Mouse (Mus musculus): ENCODE measurements at regions not wholly inside any gene's neighbourhood (a gene's known extent, or its start where the extent isn't known, plus 50 kb on each side); places are given as distances from the start of the nearest gene placed in this dataset.

- no peak overlapping the region for H3K4me3 ChIP-seq (ENCODE audit: insufficient read depth in 1 of 2, low read depth in 2 of 2, low read length in 2 of 2)
- no peak overlapping the region for H3K27ac ChIP-seq
- no peak for TF ChIP-seq EP300 (IDR thresholded peaks at IDR 0.05; ENCODE audit: low read depth)
- TF ChIP-seq CTCF (IDR thresholded peaks at IDR 0.05; ENCODE audit: low read depth), result no peak
- no peak overlapping the region for H3K9ac ChIP-seq (replicated peaks)
- no peak overlapping the region for H3K4me2 ChIP-seq (ENCODE audit: low read depth)
- H3K9me3 ChIP-seq (ENCODE audit: control insufficient read depth, low read length), result no peaks in the 10 kb centered on the region
- no peaks in the 10 kb centered on the region for H3K36me3 ChIP-seq (replicated peaks; ENCODE audit: control insufficient read depth, insufficient read depth, low read depth)
- H3K4me1 ChIP-seq (replicated peaks; ENCODE audit: control insufficient read depth in 2 of 2, insufficient read depth in 2 of 2, low read length in 1 of 2), result no peaks in the 10 kb centered on the region
- 64% methylated on average over 3 of the region's 3 CpGs for WGBS (ENCODE audit: insufficient replicate concordance)
- ATAC-seq (ENCODE audit: insufficient read depth) (no peak), DNase-seq (ENCODE audit: low read depth in 3 of 3, low spot score in 3 of 3) (no peak)
- no peaks in the 10 kb centered on the region for H3K27me3 ChIP-seq (ENCODE audit: control insufficient read depth, insufficient read depth, low read length)
Measured at GRCm38 (mm10) chr14:16962216-16962826, 143.4 kb upstream of the Rarb start.

DNA sequence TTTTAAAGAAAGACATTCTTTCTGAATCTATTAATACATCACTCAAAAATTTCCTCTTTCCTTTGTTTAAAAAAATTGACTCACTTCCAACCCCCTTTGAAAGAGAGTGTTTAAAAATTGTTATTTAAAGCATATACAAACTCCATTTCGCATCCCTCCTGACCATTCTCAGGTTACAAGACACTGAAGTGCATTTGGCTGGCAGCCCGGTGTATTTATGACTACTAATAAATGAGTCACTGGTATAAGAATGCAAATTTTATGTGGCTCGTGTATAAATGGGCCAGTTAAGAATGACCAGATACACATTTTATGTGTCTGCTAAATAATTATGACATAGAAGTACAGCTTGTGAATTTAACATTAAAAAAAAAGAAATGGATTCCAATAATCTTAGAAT lies 138.8 kb upstream of the Rarb start:
- Histone ChIP-seq H3K9me3 (ENCODE audit: control insufficient read depth, low read length) (no peaks in the 10 kb centered on the region), H3K27me3 (ENCODE audit: control insufficient read depth, insufficient read depth, low read length) (no peaks in the 10 kb centered on the region), H3K4me1 (replicated peaks; ENCODE audit: control insufficient read depth in 2 of 2, insufficient read depth in 2 of 2, low read length in 1 of 2) (no peaks in the 10 kb centered on the region), H3K9ac (replicated peaks) (no peak overlapping the region), H3K36me3 (replicated peaks; ENCODE audit: control insufficient read depth, insufficient read depth, low read depth) (no peaks in the 10 kb centered on the region), H3K4me3 (ENCODE audit: insufficient read depth in 1 of 2, low read depth in 2 of 2, low read length in 2 of 2) (no peak overlapping the region), H3K27ac (no peak overlapping the region), H3K4me2 (ENCODE audit: low read depth) (no peak overlapping the region)
- no peak for ATAC-seq (ENCODE audit: insufficient read depth)
- no peak for DNase-seq (ENCODE audit: low read depth in 3 of 3, low spot score in 3 of 3)
- 51% methylated on average over 3 of the region's 3 CpGs for WGBS (ENCODE audit: insufficient replicate concordance)
- no peak for TF ChIP-seq EP300 (IDR thresholded peaks at IDR 0.05; ENCODE audit: low read depth)
- TF ChIP-seq CTCF (IDR thresholded peaks at IDR 0.05; ENCODE audit: low read depth), result no peak

GRCm38 (mm10) chr14:16954511-16955443 lies 135.8 kb upstream of the Rarb start:
- H3K9ac ChIP-seq (replicated peaks), result no peak overlapping the region
- H3K27ac ChIP-seq, result no peak overlapping the region
- no peak overlapping the region for H3K4me2 ChIP-seq (ENCODE audit: low read depth)
- H3K9me3 ChIP-seq (ENCODE audit: control insufficient read depth, low read length), result no peaks in the 10 kb centered on the region
- no peaks in the 10 kb centered on the region for H3K4me1 ChIP-seq (replicated peaks; ENCODE audit: control insufficient read depth in 2 of 2, insufficient read depth in 2 of 2, low read length in 1 of 2)
- ATAC-seq (ENCODE audit: insufficient read depth) (no peak), DNase-seq (ENCODE audit: low read depth in 3 of 3, low spot score in 3 of 3) (no peak)
- H3K36me3 ChIP-seq (replicated peaks; ENCODE audit: control insufficient read depth, insufficient read depth, low read depth), result no peaks in the 10 kb centered on the region
- TF ChIP-seq CTCF (IDR thresholded peaks at IDR 0.05; ENCODE audit: low read depth) (no peak), EP300 (IDR thresholded peaks at IDR 0.05; ENCODE audit: low read depth) (no peak)
- WGBS (ENCODE audit: insufficient replicate concordance), result 58% methylated on average over 6 of the region's 6 CpGs
- no peak overlapping the region for H3K4me3 ChIP-seq (ENCODE audit: insufficient read depth in 1 of 2, low read depth in 2 of 2, low read length in 2 of 2)
- no peaks in the 10 kb centered on the region for H3K27me3 ChIP-seq (ENCODE audit: control insufficient read depth, insufficient read depth, low read length)

DNA sequence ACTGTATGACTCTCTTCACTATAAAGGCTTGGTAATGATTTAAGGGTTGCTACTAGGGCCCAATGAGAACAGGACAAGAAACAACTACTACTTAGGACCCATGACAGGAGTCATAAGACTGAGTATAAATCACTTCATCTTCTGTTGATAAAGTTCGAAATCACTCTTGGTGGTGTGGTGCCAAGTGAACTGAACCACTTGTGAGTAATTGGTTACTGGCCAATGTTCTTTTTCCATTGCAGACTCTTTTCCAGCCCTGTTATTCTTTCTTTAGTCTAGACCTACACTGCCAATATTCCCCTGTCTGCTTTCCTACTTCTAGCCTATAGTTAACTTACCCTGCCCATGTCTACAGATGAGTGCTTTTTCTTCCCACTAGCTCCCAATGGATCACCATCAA lies 129.8 kb upstream of the Rarb start:
- Histone ChIP-seq H3K36me3 (replicated peaks; ENCODE audit: control insufficient read depth, insufficient read depth, low read depth) (no peaks in the 10 kb centered on the region), H3K27ac (no peak overlapping the region), H3K4me2 (ENCODE audit: low read depth) (no peak overlapping the region), H3K9ac (replicated peaks) (no peak overlapping the region), H3K27me3 (ENCODE audit: control insufficient read depth, insufficient read depth, low read length) (no peaks in the 10 kb centered on the region), H3K9me3 (ENCODE audit: control insufficient read depth, low read length) (no peaks in the 10 kb centered on the region), H3K4me1 (replicated peaks; ENCODE audit: control insufficient read depth in 2 of 2, insufficient read depth in 2 of 2, low read length in 1 of 2) (no peaks in the 10 kb centered on the region), H3K4me3 (ENCODE audit: insufficient read depth in 1 of 2, low read depth in 2 of 2, low read length in 2 of 2) (no peak overlapping the region)
- 56% methylated on average over 1 of the region's 1 CpGs for WGBS (ENCODE audit: insufficient replicate concordance)
- no peak for ATAC-seq (ENCODE audit: insufficient read depth)
- TF ChIP-seq CTCF (IDR thresholded peaks at IDR 0.05; ENCODE audit: low read depth) (no peak), EP300 (IDR thresholded peaks at IDR 0.05; ENCODE audit: low read depth) (no peak)
- DNase-seq (ENCODE audit: low read depth in 3 of 3, low spot score in 3 of 3), result no peak

DNA sequence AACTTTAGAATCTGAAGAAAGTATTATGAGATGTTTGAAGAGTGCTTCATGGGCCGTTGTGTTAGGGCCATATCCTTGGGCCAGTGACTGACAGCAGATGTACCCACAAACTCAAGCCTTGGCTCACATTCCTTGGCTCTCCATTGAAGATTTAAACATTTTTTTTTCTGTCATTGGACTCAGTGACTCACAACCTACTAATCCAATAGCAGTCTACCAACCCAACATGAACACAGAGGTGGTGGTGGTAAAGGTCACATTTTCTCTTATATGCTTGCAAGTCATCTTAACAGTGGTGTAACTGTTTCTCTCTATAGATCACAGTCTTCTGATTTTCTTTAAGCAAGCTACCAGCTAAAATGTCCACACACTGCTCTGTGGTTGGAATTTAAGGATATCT lies 125.5 kb upstream of the Rarb start:
- Histone ChIP-seq H3K4me2 (ENCODE audit: low read depth) (no peak overlapping the region), H3K9me3 (ENCODE audit: control insufficient read depth, low read length) (no peaks in the 10 kb centered on the region), H3K27ac (no peak overlapping the region), H3K4me3 (ENCODE audit: insufficient read depth in 1 of 2, low read depth in 2 of 2, low read length in 2 of 2) (no peak overlapping the region), H3K36me3 (replicated peaks; ENCODE audit: control insufficient read depth, insufficient read depth, low read depth) (no peaks in the 10 kb centered on the region), H3K4me1 (replicated peaks; ENCODE audit: control insufficient read depth in 2 of 2, insufficient read depth in 2 of 2, low read length in 1 of 2) (no peaks in the 10 kb centered on the region), H3K9ac (replicated peaks) (no peak overlapping the region), H3K27me3 (ENCODE audit: control insufficient read depth, insufficient read depth, low read length) (no peaks in the 10 kb centered on the region)
- ATAC-seq (ENCODE audit: insufficient read depth) (no peak), DNase-seq (ENCODE audit: low read depth in 3 of 3, low spot score in 3 of 3) (no peak)
- TF ChIP-seq EP300 (IDR thresholded peaks at IDR 0.05; ENCODE audit: low read depth), result no peak
- WGBS (ENCODE audit: insufficient replicate concordance), result 52% methylated on average over 1 of the region's 1 CpGs
